9 mouse cellular contexts compared by ENCODE assay signal in the genomic region with DNA sequence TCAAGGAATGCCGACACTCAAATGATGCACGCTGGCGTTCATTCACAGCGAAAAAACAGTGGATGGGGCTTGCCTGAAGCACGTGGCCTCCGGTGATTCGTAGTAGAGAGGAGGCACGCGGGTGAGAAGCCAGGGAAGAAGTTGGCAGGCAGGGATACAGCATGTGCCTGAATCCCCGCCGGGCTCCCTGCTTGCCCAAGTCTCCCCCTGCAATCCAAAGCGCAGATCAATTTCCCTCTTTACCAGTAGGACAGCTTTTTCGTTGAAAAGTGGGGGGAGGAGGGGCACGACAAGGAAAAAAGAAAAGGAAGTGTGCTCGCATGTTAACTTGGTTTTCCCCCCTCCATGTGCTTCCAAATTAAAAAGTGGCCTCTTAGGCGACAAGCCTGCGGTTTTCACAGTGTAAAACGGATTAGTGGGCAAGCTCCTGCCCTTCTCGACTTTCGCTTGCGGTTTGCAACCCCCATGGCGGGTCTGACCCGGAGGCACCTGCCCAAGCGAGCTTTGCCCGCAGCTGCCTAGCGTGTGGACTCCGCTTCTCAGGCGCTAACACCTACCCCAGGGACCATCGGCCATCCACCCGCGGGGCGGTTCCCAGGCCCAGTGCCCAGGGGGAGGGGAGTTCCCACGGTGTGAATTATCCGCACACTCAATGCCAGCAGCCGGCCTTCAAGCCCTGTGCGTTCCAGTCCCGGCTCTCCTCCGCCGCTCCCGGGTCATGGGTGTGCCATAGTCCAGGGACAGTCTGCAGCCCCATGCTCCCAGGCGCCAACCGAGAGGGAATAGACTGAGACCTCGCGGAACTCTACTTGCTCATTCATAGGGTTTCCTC. TPM values are rescaled to one million over a fixed set of nuclear protein-coding genes. Genes with fewer than 3 reads are reported as not detected.
DNase-seq lines count a peak whose midpoint lies in the region; ATAC-seq and TF ChIP-seq lines count a peak whose summit lies in the region.
"Had no signal": no experiment of that assay in that cellular context is flagged by ENCODE, and none has a peak within 500 bp of the region (broad histone marks: within the 10 kb centered on the region; RNA-seq: fewer than 3 reads in every experiment).

No protein-coding gene starts in this region.

- H3K9me3 ChIP-seq in CH12.LX (replicated peaks; ENCODE audit: low read length) = no peaks in the 10 kb centered on the region
- no peaks in the 10 kb centered on the region for H3K9me3 ChIP-seq in embryonic facial prominence, embryonic 15.5 days (replicated peaks)
- H3K9me3 ChIP-seq in heart, embryonic 15.5 days (replicated peaks) = no peaks in the 10 kb centered on the region
- H3K9me3 ChIP-seq in megakaryocyte, embryonic 14.5 days = no peaks in the 10 kb centered on the region

- peak; percentile 25 for DNase-seq in CH12.LX (ENCODE audit: extremely low read depth)
- peak; percentile 54 for DNase-seq in adrenal gland, adult 8-10 months
- DNase-seq in kidney, postnatal 10 days = peak; percentile 75
- DNase-seq in right cerebral cortex, postnatal 4 days = peak; percentile 50

- H3K4me3 ChIP-seq in CH12.LX (replicated peaks in 1 of 3; ENCODE audit: low read depth in 2 of 3, low read length in 2 of 3, poor library complexity in 1 of 3) = peak overlapping the region; percentile 40 to 71 (median 68)
- peak overlapping the region; percentile 68 for H3K4me3 ChIP-seq in embryonic facial prominence, embryonic 15.5 days (replicated peaks)
- H3K4me3 ChIP-seq in heart, embryonic 15.5 days = peak overlapping the region; percentile 70
- peak overlapping the region; percentile 99 for H3K4me3 ChIP-seq in megakaryocyte, embryonic 14.5 days (replicated peaks)

- WGBS in embryonic facial prominence, embryonic 15.5 days = under 1% methylated on average over 44 of the region's 44 CpGs
- WGBS in heart, embryonic 15.5 days = under 1% methylated on average over 44 of the region's 44 CpGs

- ATAC-seq in embryonic facial prominence, embryonic 15.5 days (ENCODE audit: insufficient number of reproducible peaks, low FRiP score, low TSS enrichment, low read depth) = peak; percentile 15; the same call in 1 of the 2 replicates
- ATAC-seq in heart, embryonic 15.5 days (replicated peaks; ENCODE audit: insufficient number of reproducible peaks, insufficient read depth, low FRiP score, low read depth) = no peak
- no peak for ATAC-seq in inflammation-experienced regulatory T-cells, adult 6 months

- TF ChIP-seq CTCF in CH12.LX (conservative IDR thresholded peaks at IDR 0.05 in 1 of 2, IDR thresholded peaks at IDR 0.05 in 1 of 2; ENCODE audit: low read depth in 2 of 2, low read length in 2 of 2) = no peak

- H3K9ac ChIP-seq in CH12.LX (ENCODE audit: insufficient read depth, low read depth) = peak overlapping the region; percentile 55; the same call in 1 of the 2 replicates
- peak overlapping the region; percentile 26 for H3K9ac ChIP-seq in embryonic facial prominence, embryonic 15.5 days
- peak overlapping the region; percentile 84 for H3K9ac ChIP-seq in heart, embryonic 15.5 days

- H3K4me2 ChIP-seq in CH12.LX (ENCODE audit: insufficient read depth, low read depth, poor library complexity, severe bottlenecking) = peak overlapping the region; percentile 80
- peak overlapping the region; percentile 99 for H3K4me2 ChIP-seq in embryonic facial prominence, embryonic 15.5 days (replicated peaks)
- peak overlapping the region; percentile 98 for H3K4me2 ChIP-seq in heart, embryonic 15.5 days

- H3K79me2 ChIP-seq in CH12.LX (replicated peaks; ENCODE audit: control insufficient read depth, extremely low read depth, insufficient read depth, poor library complexity, severe bottlenecking) = no peaks in the 10 kb centered on the region

- TF ChIP-seq POLR2A in CH12.LX (IDR thresholded peaks at IDR 0.05; ENCODE audit: low read depth, low read length) = no peak

- peaks cover 4 to 21% of the 10 kb centered on the region in 2 experiments for H3K4me1 ChIP-seq in CH12.LX (ENCODE audit: control insufficient read depth in 1 of 2, insufficient read depth in 2 of 2)
- H3K4me1 ChIP-seq in embryonic facial prominence, embryonic 15.5 days = peaks cover 22% of the 10 kb centered on the region
- H3K4me1 ChIP-seq in heart, embryonic 15.5 days (replicated peaks) = peaks cover 23% of the 10 kb centered on the region
- peaks cover 34% of the 10 kb centered on the region for H3K4me1 ChIP-seq in megakaryocyte, embryonic 14.5 days

- no peak overlapping the region for H3K27ac ChIP-seq in CH12.LX (ENCODE audit: insufficient read depth, low read depth)
- H3K27ac ChIP-seq in embryonic facial prominence, embryonic 15.5 days (replicated peaks) = peak overlapping the region; percentile 60
- peak overlapping the region; percentile 99 for H3K27ac ChIP-seq in heart, embryonic 15.5 days

- no peak for TF ChIP-seq RAD21 in CH12.LX (IDR thresholded peaks at IDR 0.05; ENCODE audit: low read depth, low read length)

- in situ Hi-C loops in CH12.LX (cut with MboI; ENCODE audit: low pct_ligation_motif_present, low pct_unique_long_range_greater_than_20kb, low sequenced_read_pairs) = loop anchor here (5.0 to 25.0 kb wide), 3 partner anchors 181 to 661 kb away; partner anchors contain the start of genes Bmi1 and Spag6

- no peak for TF ChIP-seq EP300 in CH12.LX (IDR thresholded peaks at IDR 0.05; ENCODE audit: low read length)

- H3K27me3 ChIP-seq in CH12.LX (replicated peaks) = no peaks in the 10 kb centered on the region
- no peaks in the 10 kb centered on the region for H3K27me3 ChIP-seq in embryonic facial prominence, embryonic 15.5 days
- no peaks in the 10 kb centered on the region for H3K27me3 ChIP-seq in heart, embryonic 15.5 days
- H3K27me3 ChIP-seq in megakaryocyte, embryonic 14.5 days (replicated peaks) = peaks cover 43% of the 10 kb centered on the region

- dilution Hi-C loops in CH12.LX (cut with MboI; ENCODE audit: extremely low pct_ligation_motif_present, extremely low pct_unique_long_range_greater_than_20kb, low sequenced_read_pairs) = no loop called here

- H3K36me3 ChIP-seq in CH12.LX (replicated peaks in 1 of 2; ENCODE audit: control insufficient read depth in 1 of 2, insufficient read depth in 1 of 2, low read length in 1 of 2) = no peaks in the 10 kb centered on the region
- H3K36me3 ChIP-seq in embryonic facial prominence, embryonic 15.5 days = no peaks in the 10 kb centered on the region
- no peaks in the 10 kb centered on the region for H3K36me3 ChIP-seq in heart, embryonic 15.5 days
- no peaks in the 10 kb centered on the region for H3K36me3 ChIP-seq in megakaryocyte, embryonic 14.5 days (replicated peaks; ENCODE audit: low read length)

TF ChIP-seq in CH12.LX, 34 proteins besides CTCF, POLR2A, EP300 and RAD21 (continues in another document):
- TF ChIP-seq TBP (conservative IDR thresholded peaks at IDR 0.05; ENCODE audit: low read depth, low read length) (no peak), SIN3A (IDR thresholded peaks at IDR 0.05; ENCODE audit: low read length) (peak; percentile 52; the same call in 1 of the 2 replicates), ZNF384 (IDR thresholded peaks at IDR 0.05; ENCODE audit: low read depth, low read length) (no peak), MXI1 (IDR thresholded peaks at IDR 0.05; ENCODE audit: low read depth, low read length) (no peak), NELFE (IDR thresholded peaks at IDR 0.05; ENCODE audit: low read depth, low read length) (no peak), CHD2 (IDR thresholded peaks at IDR 0.05; ENCODE audit: low read length) (no peak; the same call in 1 of the 2 replicates), RCOR1 (conservative IDR thresholded peaks at IDR 0.05; ENCODE audit: low read depth, low read length) (no peak)

RNA-seq across cellular contexts. Expression of gene A930004D18Rik, which starts 11.2 kb away (rescaled TPM):
- total RNA-seq in CH12.LX (2012; rRNA removed) = 0.67 and 0.72 TPM in 2 replicates
- 0.15 and 0.22 TPM in 2 replicates for total RNA-seq in CH12.LX (2014; rRNA removed)
- 1.7 and 2.0 TPM in 2 replicates for polyA plus RNA-seq in CH12.LX (2012; ENCODE audit: insufficient read length, low read depth)
- 1 to 10 TPM; 1.1 to 2.4 (median 1.4) TPM for total RNA-seq in adrenal gland, adult 8-10 months (2022)
- 13.7 and 13.9 TPM in 2 replicates for polyA plus RNA-seq in embryonic facial prominence, embryonic 15.5 days (2015; fragmentation: Nextera tagmentation; extraction: Ambion mirVana)
- polyA plus RNA-seq in heart, embryonic 15.5 days (2015; fragmentation: Nextera tagmentation; extraction: Ambion mirVana) = 11.6 and 13.2 TPM in 2 replicates
- 0.12 and 1.7 TPM in 2 replicates for polyA plus RNA-seq in megakaryocyte, embryonic 14.5 days (2012; ENCODE audit: insufficient read depth, low replicate concordance)
- 1 to 10 TPM in 2 of 3 experiments, under 1 TPM in 1; 0.17 to 4.6 (median 2.0) TPM for polyA plus RNA-seq in inflammation-experienced regulatory T-cells, adult 6 months (2017; shearing (Covaris generic))

RNA-seq across cellular contexts. Expression of gene Skida1, which starts 22.5 kb away (rescaled TPM):
- total RNA-seq in CH12.LX (2012; rRNA removed) = 0.85 and 1.3 TPM in 2 replicates
- 0.35 and 0.59 TPM in 2 replicates for total RNA-seq in CH12.LX (2014; rRNA removed)
- 0.26 and 0.36 TPM in 2 replicates for polyA plus RNA-seq in CH12.LX (2012; ENCODE audit: insufficient read length, low read depth)
- total RNA-seq in adrenal gland, adult 8-10 months (2022) = 1 to 10 TPM; 2.0 to 5.2 (median 3.5) TPM
- polyA plus RNA-seq in embryonic facial prominence, embryonic 15.5 days (2015; fragmentation: Nextera tagmentation; extraction: Ambion mirVana) = 5.7 and 6.1 TPM in 2 replicates
- 4.8 and 5.3 TPM in 2 replicates for polyA plus RNA-seq in heart, embryonic 15.5 days (2015; fragmentation: Nextera tagmentation; extraction: Ambion mirVana)
- 0.04 and 1.8 TPM in 2 replicates for polyA plus RNA-seq in megakaryocyte, embryonic 14.5 days (2012; ENCODE audit: insufficient read depth, low replicate concordance)
- polyA plus RNA-seq in inflammation-experienced regulatory T-cells, adult 6 months (2017; shearing (Covaris generic)) = 1 to 10 TPM in 1 of 3 experiments, under 1 TPM in 2; 0.37 to 1.0 (median 0.83) TPM

RNA-seq across cellular contexts. Expression of gene Mllt10, which starts 28.7 kb away (rescaled TPM):
- total RNA-seq in CH12.LX (2012; rRNA removed) (23.4 and 27.2 TPM in 2 replicates), CH12.LX (2014; rRNA removed) (22.0 and 23.0 TPM in 2 replicates)
- 36.6 and 39.2 TPM in 2 replicates for polyA plus RNA-seq in CH12.LX (2012; ENCODE audit: insufficient read length, low read depth)
- total RNA-seq in adrenal gland, adult 8-10 months (2022) = 10 to 100 TPM; 38.8 to 84.1 (median 45.1) TPM
- 65.5 and 70.1 TPM in 2 replicates for polyA plus RNA-seq in embryonic facial prominence, embryonic 15.5 days (2015; fragmentation: Nextera tagmentation; extraction: Ambion mirVana)
- 35.1 and 36.0 TPM in 2 replicates for polyA plus RNA-seq in heart, embryonic 15.5 days (2015; fragmentation: Nextera tagmentation; extraction: Ambion mirVana)
- 5.1 and 28.3 TPM in 2 replicates for polyA plus RNA-seq in megakaryocyte, embryonic 14.5 days (2012; ENCODE audit: insufficient read depth, low replicate concordance)
- polyA plus RNA-seq in inflammation-experienced regulatory T-cells, adult 6 months (2017; shearing (Covaris generic)) = 10 to 100 TPM; 26.7 to 44.6 (median 37.8) TPM

RNA-seq across cellular contexts. Expression of gene H2al2a, which starts 29.6 kb away (rescaled TPM):
- not detected in 2 replicates for total RNA-seq in CH12.LX (2012; rRNA removed)
- total RNA-seq in CH12.LX (2014; rRNA removed) = not detected in 2 replicates
- not detected in 2 replicates for polyA plus RNA-seq in CH12.LX (2012; ENCODE audit: insufficient read length, low read depth)
- not detected for total RNA-seq in adrenal gland, adult 8-10 months (2022)
- not detected in 2 replicates for polyA plus RNA-seq in embryonic facial prominence, embryonic 15.5 days (2015; fragmentation: Nextera tagmentation; extraction: Ambion mirVana)
- polyA plus RNA-seq in heart, embryonic 15.5 days (2015; fragmentation: Nextera tagmentation; extraction: Ambion mirVana) = not detected in 2 replicates
- not detected in 2 replicates for polyA plus RNA-seq in megakaryocyte, embryonic 14.5 days (2012; ENCODE audit: insufficient read depth, low replicate concordance)
- not detected for polyA plus RNA-seq in inflammation-experienced regulatory T-cells, adult 6 months (2017; shearing (Covaris generic))
- polyA plus RNA-seq: frontal cortex, adult 2 months had no signal

Comparison
In these comparisons a context has a peak if more than half of its experiments do, and no peak if none do; other contexts are left out.
1. DNase-seq: peak in every context shown above with its lines; median percentile 75 in kidney, postnatal 10 days; 54 in adrenal gland, adult 8-10 months; 50 in right cerebral cortex, postnatal 4 days; 25 in CH12.LX.
2. H3K9ac ChIP-seq: peak in every context shown above with its lines; median percentile 84 in heart, embryonic 15.5 days; 55 in CH12.LX; 26 in embryonic facial prominence, embryonic 15.5 days.